Mouse (Mus musculus) liver, embryonic 12.5 days (tissue): ENCODE measurements around the gene Cxcl5. TPM values are rescaled to one million over a fixed set of nuclear protein-coding genes. Genes with fewer than 3 reads are reported as not detected.
"Not testable (repeated sequence)": the region's sequence is repeated elsewhere in the genome, so short reads cannot be mapped to it uniquely, and the experiment has no call there.

Source experiments
- ATAC-seq: fragments of 200-750 bp; cut with Nextera tagmentation; 2 replicates; pipeline ENCODE4 v1.8.0; 2017; ENCODE audit warnings: moderate number of reproducible peaks, mild to moderate bottlenecking, moderate library complexity
- H3K27ac ChIP-seq: fragments of 300-500 bp; sonication (generic); 2 replicates; pipeline ENCODE4 v1.5.1; 2016; ENCODE audit warnings: mild to moderate bottlenecking
- H3K27me3 ChIP-seq: fragments of 300-500 bp; sonication (generic); replicated peaks from 2 replicates; pipeline ENCODE4 v1.6.1; 2016; ENCODE audit warnings: mild to moderate bottlenecking, moderate library complexity
- H3K36me3 ChIP-seq: fragments of 300-500 bp; sonication (generic); 2 replicates; pipeline ENCODE4 v1.6.1; 2016; ENCODE audit warnings: mild to moderate bottlenecking, moderate library complexity
- H3K4me1 ChIP-seq: fragments of 300-500 bp; sonication (generic); 2 replicates; pipeline ENCODE4 v1.6.1; 2016
- H3K4me2 ChIP-seq: fragments of 300-500 bp; sonication (generic); 2 replicates; pipeline ENCODE4 v1.6.1; 2016; ENCODE audit warnings: mild to moderate bottlenecking, moderate library complexity
- H3K4me3 ChIP-seq: fragments of 300-500 bp; sonication (generic); 2 replicates; pipeline ENCODE4 v1.5.1; 2016; ENCODE audit warnings: mild to moderate bottlenecking, moderate library complexity
- H3K9ac ChIP-seq: fragments of 300-500 bp; sonication (generic); 2 replicates; pipeline ENCODE4 v1.6.1; 2016; ENCODE audit warnings: mild to moderate bottlenecking, moderate library complexity
- H3K9me3 ChIP-seq: fragments of 300-500 bp; sonication (generic); replicated peaks from 2 replicates; pipeline ENCODE4 v1.6.1; 2016; ENCODE audit warnings: mild to moderate bottlenecking, moderate library complexity
- WGBS: fragments of 180-500 bp; shearing (Covaris S2); methylation state at CpG from one replicate; pipeline ENCODE4 v1.1.7; 2016; ENCODE audit not compliant: insufficient replicate concordance; 5-methylcytosine and 5-hydroxymethylcytosine counted together
- microRNA-seq: library from miRNA; unstranded; fragments of <30 nt; microRNA quantifications from one replicate; pipeline ENCODE4, GENCODE M21; 2017
- polyA plus RNA-seq: library from polyadenylated mRNA; unstranded; fragments of >200 nt; fragmentation: Nextera tagmentation; extraction: Ambion mirVana; gene quantifications from 2 replicates; pipeline ENCODE4 v1.2.1, GENCODE M21; 2016

The Cxcl5 gene
- polyA plus RNA-seq, 1 experiment from 2014 or later: 1.5 TPM

DNA sequence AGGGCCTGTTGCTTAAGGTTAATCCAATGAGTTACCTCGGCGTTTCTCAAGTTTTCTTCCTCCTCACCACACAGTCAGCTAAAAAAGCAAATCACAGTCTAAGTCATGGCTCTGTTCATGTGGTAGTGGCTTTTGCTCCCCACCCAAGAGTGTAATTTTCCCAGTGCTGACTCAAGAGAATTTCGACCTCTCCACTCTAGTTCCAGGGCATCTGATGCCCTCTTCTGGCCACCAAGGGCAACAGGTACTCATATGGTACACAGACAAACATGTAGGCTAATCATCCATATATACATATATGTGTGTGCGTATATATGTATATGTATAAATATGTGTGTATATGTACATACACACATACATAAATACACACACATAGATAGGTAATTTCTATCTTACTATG lies 29.0 kb downstream of the Cxcl5 start:
- Histone ChIP-seq H3K27me3 (no peaks in the 10 kb centered on the region; the same call in 1 of the 2 replicates), H3K27ac (no peak overlapping the region), H3K4me3 (no peak overlapping the region), H3K4me1 (no peaks in the 10 kb centered on the region), H3K4me2 (no peak overlapping the region), H3K9me3 (no peaks in the 10 kb centered on the region), H3K36me3 (no peaks in the 10 kb centered on the region), H3K9ac (no peak overlapping the region)
- 61% methylated on average over 4 of the region's 4 CpGs for WGBS
- no peak for ATAC-seq

DNA sequence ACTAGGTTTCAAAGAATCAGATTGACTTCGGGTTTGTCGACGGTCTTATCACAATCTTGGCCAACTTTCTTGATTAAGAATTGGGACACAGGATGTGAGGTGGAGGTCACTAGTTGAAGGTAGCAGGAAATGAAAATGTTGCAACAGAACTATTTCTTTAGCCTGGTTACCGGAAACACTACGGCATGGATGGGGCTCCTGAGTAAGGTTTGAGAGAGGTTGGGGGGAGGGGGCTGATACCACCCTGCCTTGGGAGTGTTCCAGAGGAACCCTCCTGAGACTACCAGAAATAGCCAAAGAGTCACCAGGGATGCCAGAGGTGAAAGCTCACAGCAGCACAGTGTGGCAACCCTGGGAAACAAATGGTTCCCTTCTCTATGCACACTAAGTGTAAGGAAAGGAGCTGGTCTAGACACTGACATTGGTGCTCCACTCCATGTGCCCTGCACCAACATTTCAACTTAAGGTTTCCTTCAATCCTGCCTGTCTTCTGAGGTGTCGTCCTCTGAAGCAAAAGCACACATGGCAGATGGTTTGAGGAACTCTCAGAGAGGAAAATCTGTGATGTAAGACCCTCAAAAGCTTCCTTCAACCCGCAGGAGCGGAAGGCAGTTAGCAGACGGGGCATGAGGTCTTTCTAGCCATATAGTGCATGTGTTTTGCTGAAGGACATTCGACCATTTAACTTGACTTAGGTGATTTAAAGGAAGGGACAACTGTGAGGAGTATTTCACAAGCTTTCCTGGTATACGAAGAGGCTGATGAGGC lies 30.3 kb downstream of the Cxcl5 start:
- Histone ChIP-seq H3K36me3 (no peaks in the 10 kb centered on the region), H3K4me3 (no peak overlapping the region), H3K27ac (no peak overlapping the region), H3K4me1 (no peaks in the 10 kb centered on the region), H3K4me2 (no peak overlapping the region), H3K9ac (no peak overlapping the region), H3K27me3 (no peaks in the 10 kb centered on the region; the same call in 1 of the 2 replicates), H3K9me3 (no peaks in the 10 kb centered on the region)
- ATAC-seq: no peak
- WGBS: 25% methylated on average over 11 of the region's 11 CpGs

DNA sequence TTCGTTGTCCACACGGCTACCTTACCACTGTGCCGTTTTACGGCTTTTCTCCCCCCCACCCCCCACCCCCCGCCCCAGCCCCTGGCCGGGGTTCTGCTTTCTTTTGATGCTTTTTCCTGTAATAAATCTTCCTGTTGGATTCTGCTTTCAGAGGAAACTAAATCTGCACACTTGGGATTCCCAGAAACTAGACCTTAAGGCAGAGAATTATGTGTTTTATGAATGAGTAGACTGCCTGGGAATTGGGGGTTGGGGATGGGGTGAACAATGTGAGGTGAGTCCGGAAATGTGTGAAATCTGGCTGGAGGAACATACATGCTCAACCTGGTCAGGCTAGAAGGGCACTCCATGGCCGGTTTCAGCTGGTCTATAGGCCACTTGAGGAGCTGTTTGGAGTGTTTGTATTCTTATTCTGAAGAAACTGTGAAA lies 30.9 kb downstream of the Cxcl5 start:
- Histone ChIP-seq H3K9ac (no peak overlapping the region), H3K27ac (no peak overlapping the region), H3K4me2 (no peak overlapping the region), H3K9me3 (no peaks in the 10 kb centered on the region), H3K36me3 (no peaks in the 10 kb centered on the region), H3K4me1 (no peaks in the 10 kb centered on the region), H3K4me3 (no peak overlapping the region), H3K27me3 (no peaks in the 10 kb centered on the region; the same call in 1 of the 2 replicates)
- 37% methylated on average over 8 of the region's 8 CpGs for WGBS
- no peak for ATAC-seq

DNA sequence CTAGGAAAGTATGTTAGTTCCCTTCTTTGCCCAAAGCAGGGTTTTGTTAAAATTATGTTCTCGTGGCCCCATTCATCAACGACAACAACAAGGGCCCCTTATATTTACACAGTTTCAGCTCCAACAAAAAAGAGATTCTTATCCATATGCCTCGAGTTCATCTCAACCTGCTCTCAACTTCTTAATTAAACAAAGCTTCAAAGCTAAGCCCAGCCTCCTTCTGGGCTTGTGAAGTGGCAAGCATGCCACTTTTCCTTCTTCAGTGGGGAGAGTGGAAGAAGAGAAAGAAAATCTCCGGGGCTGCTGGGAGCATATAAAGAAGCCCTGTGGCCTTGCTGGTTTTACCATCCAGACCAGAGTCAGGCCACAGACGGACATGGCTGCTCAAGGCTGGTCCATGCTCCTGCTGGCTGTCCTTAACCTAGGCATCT lies 35.0 kb downstream of the Cxcl5 start, which contains the start of gene Cxcl15:
TSS of gene Cxcl15 (plus strand) at position 340 of the 431 bp plus-strand sequence.
- H3K36me3 ChIP-seq: no peaks in the 10 kb centered on the region
- no peak for ATAC-seq
- H3K9ac ChIP-seq: no peak within 1 kb of the TSS
- no peak within 1 kb of the TSS for H3K4me3 ChIP-seq
- no peaks in the 10 kb centered on the region; the same call in 1 of the 2 replicates for H3K27me3 ChIP-seq
- H3K4me1 ChIP-seq: no peaks in the 10 kb centered on the region
- H3K4me2 ChIP-seq: no peak within 1 kb of the TSS
- H3K27ac ChIP-seq: no peak within 1 kb of the TSS
- 49% methylated on average over 5 of the region's 5 CpGs for WGBS
- H3K9me3 ChIP-seq: no peaks in the 10 kb centered on the region

DNA sequence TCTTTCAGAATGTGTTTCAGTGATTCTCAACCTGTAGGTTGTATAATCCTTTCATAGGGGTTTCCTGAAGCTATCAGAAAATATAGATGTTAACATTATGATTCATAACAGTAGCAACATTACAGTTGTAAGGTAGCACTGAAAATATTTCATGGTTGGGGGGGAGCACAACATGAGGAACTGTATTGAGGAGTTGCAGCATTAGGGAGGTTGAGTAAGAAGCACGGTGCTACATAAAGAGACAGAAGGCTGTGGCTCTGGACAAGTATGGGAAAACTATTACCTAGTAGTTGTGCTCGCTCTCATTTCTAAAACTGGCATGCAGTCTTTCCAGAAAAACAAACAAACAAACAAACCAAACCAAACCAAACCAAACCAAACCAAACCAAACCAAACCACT lies 36.2 kb downstream of the Cxcl5 start:
- not testable (repeated sequence) for ATAC-seq, H3K4me1 ChIP-seq
- WGBS: 56% methylated on average over 2 of the region's 2 CpGs

DNA sequence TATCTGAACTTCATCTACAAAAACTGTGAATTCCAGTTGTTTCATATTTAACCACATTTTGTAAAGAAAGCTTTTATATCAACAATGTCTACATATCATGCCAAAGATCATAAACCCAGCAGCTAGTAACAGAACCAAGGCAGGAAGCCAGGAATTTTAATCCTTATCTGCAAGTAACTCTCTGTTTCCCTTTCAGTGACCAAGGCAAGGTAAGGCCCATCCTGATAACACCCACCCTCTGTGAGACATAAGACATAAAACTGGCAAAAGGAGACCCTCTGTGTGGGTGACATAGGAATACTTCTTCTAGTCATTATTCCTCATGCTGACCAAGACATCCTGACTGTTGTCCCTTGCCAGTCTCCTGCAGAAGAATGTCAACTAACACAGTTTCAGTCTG lies 45.4 kb downstream of the Cxcl5 start:
- H3K9ac ChIP-seq: no peak overlapping the region
- H3K4me3 ChIP-seq: no peak overlapping the region
- H3K4me1 ChIP-seq: no peaks in the 10 kb centered on the region
- H3K36me3 ChIP-seq: no peaks in the 10 kb centered on the region
- no peaks in the 10 kb centered on the region for H3K27me3 ChIP-seq
- H3K27ac ChIP-seq: no peak overlapping the region
- H3K9me3 ChIP-seq: no peaks in the 10 kb centered on the region
- no peak overlapping the region for H3K4me2 ChIP-seq
- ATAC-seq: no peak

More for the DNA sequence above, 36.2 kb downstream of the Cxcl5 start:
- not testable (repeated sequence) for H3K27ac ChIP-seq, H3K4me2 ChIP-seq, H3K36me3 ChIP-seq, H3K4me3 ChIP-seq, H3K27me3 ChIP-seq, H3K9ac ChIP-seq, H3K9me3 ChIP-seq

DNA sequence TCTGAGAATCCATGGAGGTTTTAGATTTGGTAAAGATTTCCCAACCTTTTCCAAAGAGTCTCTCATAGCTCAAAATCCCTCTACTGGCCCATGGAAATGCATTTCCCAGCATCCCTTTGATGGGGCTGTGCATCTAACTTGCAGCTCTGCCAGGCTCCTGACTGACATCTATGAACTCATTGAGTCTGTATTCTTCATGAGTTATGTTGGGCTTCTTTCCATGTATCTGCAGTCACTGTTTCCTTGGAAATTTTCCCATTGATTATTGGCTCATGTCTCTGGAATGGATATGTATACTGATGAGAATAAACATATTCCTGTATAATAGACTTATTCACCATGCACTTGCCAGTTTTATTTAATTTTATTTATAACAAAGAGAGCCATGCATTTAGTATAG lies 46.9 kb downstream of the Cxcl5 start:
- H3K9me3 ChIP-seq: no peaks in the 10 kb centered on the region
- no peaks in the 10 kb centered on the region for H3K27me3 ChIP-seq
- H3K36me3 ChIP-seq: no peaks in the 10 kb centered on the region
- no peaks in the 10 kb centered on the region for H3K4me1 ChIP-seq
- no peak overlapping the region for H3K4me2 ChIP-seq
- no peak overlapping the region for H3K27ac ChIP-seq
- no peak for ATAC-seq
- no peak overlapping the region for H3K4me3 ChIP-seq
- H3K9ac ChIP-seq: no peak overlapping the region

DNA sequence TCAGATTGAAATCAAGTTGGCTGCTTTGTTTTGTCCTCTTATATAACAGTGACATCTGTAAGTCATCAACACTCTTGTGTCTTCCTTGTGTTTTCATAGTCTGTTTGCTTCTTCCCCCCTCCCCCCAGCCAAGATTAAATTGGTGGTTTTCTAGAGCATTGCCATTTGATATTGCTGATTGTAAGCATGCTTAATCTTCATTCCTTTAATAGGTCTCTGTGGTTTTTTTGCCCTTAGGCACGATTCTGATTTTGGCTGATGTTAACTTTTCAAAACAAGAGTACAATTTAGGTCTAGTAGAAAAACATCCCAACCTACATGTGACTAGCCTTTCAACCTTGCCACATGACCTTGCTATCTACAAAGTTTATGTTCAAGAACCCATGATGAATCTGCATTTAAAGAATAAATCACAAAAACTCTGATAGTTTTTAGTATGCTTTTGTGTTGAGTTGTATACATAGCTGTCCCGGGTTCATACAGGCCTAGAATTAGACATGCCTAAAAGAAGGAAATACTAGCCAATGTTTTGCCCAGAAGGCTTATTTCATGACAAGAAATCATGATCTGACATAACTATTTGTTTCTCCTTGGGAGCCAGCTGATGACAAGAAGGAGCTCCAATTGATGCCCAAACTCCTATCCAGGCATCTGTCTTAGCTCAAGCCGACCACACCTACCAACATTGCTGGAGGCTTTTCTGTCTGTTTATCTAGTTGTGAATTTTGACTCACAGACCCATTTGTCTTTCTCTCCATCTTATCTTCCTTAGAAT lies 48.2 kb downstream of the Cxcl5 start:
- Histone ChIP-seq H3K27ac (no peak overlapping the region), H3K9ac (no peak overlapping the region), H3K4me1 (no peaks in the 10 kb centered on the region), H3K36me3 (no peaks in the 10 kb centered on the region), H3K4me3 (no peak overlapping the region), H3K9me3 (no peaks in the 10 kb centered on the region), H3K27me3 (no peaks in the 10 kb centered on the region), H3K4me2 (no peak overlapping the region)
- ATAC-seq: no peak
- 61% methylated on average over 3 of the region's 3 CpGs for WGBS

Small RNA genes lying within 50 kb of the gene (microRNA-seq; reads per million reads assigned to microRNA genes)
- not detected for gene Gm24322

Other genes starting within 250 kb of the Cxcl5 start
- 8.1 and 9.2 TPM in 2 replicates for gene Afm, start 240.4 kb upstream of the Cxcl5 start, polyA plus RNA-seq
- gene 5830473C10Rik, start 198.3 kb upstream of the Cxcl5 start, polyA plus RNA-seq: 0.12 and 0.25 TPM in 2 replicates
- gene Rassf6, start 118.7 kb upstream of the Cxcl5 start, polyA plus RNA-seq: 4.3 and 5.0 TPM in 2 replicates
- gene Ppbp, start 9.2 kb downstream of the Cxcl5 start, polyA plus RNA-seq: 164 and 174 TPM in 2 replicates
- 746 and 863 TPM in 2 replicates for gene Pf4, start 13.1 kb downstream of the Cxcl5 start, polyA plus RNA-seq
- not detected in 2 replicates for gene Cxcl3, start 26.7 kb downstream of the Cxcl5 start, polyA plus RNA-seq
- gene Cxcl15, start 35.2 kb downstream of the Cxcl5 start, polyA plus RNA-seq: not detected in 2 replicates
- gene Cxcl1, start 131.9 kb downstream of the Cxcl5 start, polyA plus RNA-seq: 0.21 and 0.24 TPM in 2 replicates
- gene Cxcl2, start 144.5 kb downstream of the Cxcl5 start, polyA plus RNA-seq: 0.44 TPM in 1 of 2 replicates, not detected in the other
- gene Mthfd2l, start 171.8 kb downstream of the Cxcl5 start, polyA plus RNA-seq: 11.4 and 13.9 TPM in 2 replicates